Mouse (Mus musculus) heart, adult 2 months (tissue): ENCODE data around the gene Pid1.

Experiments
- CTCF ChIP-seq: fragments of 200-600 bp; IDR thresholded peaks from 2 replicates; pipeline ENCODE4 v1.8.1; 2022; ENCODE audit warnings: antibody characterized with exemption, mild to moderate bottlenecking, moderate library complexity
- EP300 ChIP-seq: fragments of 200-500 bp; IDR thresholded peaks from 2 replicates; pipeline ENCODE4 v1.6.1; 2011; ENCODE audit warnings: low read depth, low read length, control low read depth; ENCODE audit not compliant: insufficient read depth
- POLR2A ChIP-seq: fragments of 200-500 bp; IDR thresholded peaks from 2 replicates; pipeline ENCODE4 v1.6.1; 2011; ENCODE audit warnings: mild to moderate bottlenecking, low read depth, low read length, control low read depth; ENCODE audit not compliant: insufficient read depth

GRCm38 (mm10) chr1:84087325-84087724, 276.7 kb downstream of the Pid1 start:
- TF ChIP-seq CTCF, result no peak
- no peak for TF ChIP-seq POLR2A
- no peak for TF ChIP-seq EP300
